Mouse (Mus musculus) intestine, embryonic 15.5 days (tissue): ENCODE measurements at regions not wholly inside any gene's neighbourhood (a gene's known extent, or its start where the extent isn't known, plus 50 kb on each side); places are given as distances from the start of the nearest gene placed in this dataset.

Experiments used
- ATAC-seq: fragments of 200-750 bp; cut with Nextera tagmentation; 2 replicates; pipeline ENCODE4 v1.8.0; 2017; ENCODE audit warnings: moderate TSS enrichment, moderate library complexity
- H3K27ac ChIP-seq: fragments of 300-500 bp; sonication (generic); 2 replicates; pipeline ENCODE4 v1.5.1; 2015; ENCODE audit warnings: mild to moderate bottlenecking, inconsistent platforms
- H3K27me3 ChIP-seq: fragments of 300-500 bp; sonication (generic); replicated peaks from 2 replicates; pipeline ENCODE4 v1.6.1; 2015; ENCODE audit warnings: inconsistent platforms
- H3K36me3 ChIP-seq: fragments of 300-500 bp; sonication (generic); 2 replicates; pipeline ENCODE4 v1.6.1; 2015; ENCODE audit warnings: inconsistent platforms
- H3K4me1 ChIP-seq: fragments of 300-500 bp; sonication (generic); replicated peaks from 2 replicates; pipeline ENCODE4 v1.6.1; 2015; ENCODE audit warnings: inconsistent platforms
- H3K4me2 ChIP-seq: fragments of 300-500 bp; sonication (generic); replicated peaks from 2 replicates; pipeline ENCODE4 v1.6.1; 2015; ENCODE audit warnings: mild to moderate bottlenecking, inconsistent platforms
- H3K4me3 ChIP-seq: fragments of 300-500 bp; sonication (generic); replicated peaks from 2 replicates; pipeline ENCODE4 v1.5.1; 2015; ENCODE audit warnings: inconsistent platforms
- H3K9ac ChIP-seq: fragments of 300-500 bp; sonication (generic); 2 replicates; pipeline ENCODE4 v1.6.1; 2015; ENCODE audit warnings: inconsistent platforms
- H3K9me3 ChIP-seq: fragments of 300-500 bp; sonication (generic); 2 replicates; pipeline ENCODE4 v1.6.1; 2016; ENCODE audit warnings: inconsistent platforms
- WGBS: fragments of 180-500 bp; shearing (Covaris S2); methylation state at CpG from one replicate; pipeline ENCODE4 v1.1.7; 2015; 5-methylcytosine and 5-hydroxymethylcytosine counted together

GRCm38 (mm10) chr4:89049592-89050440, 87.1 kb upstream of the Mtap start:
- H3K27me3 ChIP-seq: no peaks in the 10 kb centered on the region
- no peaks in the 10 kb centered on the region for H3K9me3 ChIP-seq
- no peak overlapping the region for H3K27ac ChIP-seq
- no peak overlapping the region for H3K9ac ChIP-seq
- ATAC-seq: no peak
- H3K4me3 ChIP-seq: no peak overlapping the region
- H3K36me3 ChIP-seq: no peaks in the 10 kb centered on the region
- 64% methylated on average over 7 of the region's 7 CpGs for WGBS
- no peaks in the 10 kb centered on the region for H3K4me1 ChIP-seq
- no peak overlapping the region for H3K4me2 ChIP-seq

GRCm38 (mm10) chr4:89044516-89044915, 92.4 kb upstream of the Mtap start:
- H3K27me3 ChIP-seq: no peaks in the 10 kb centered on the region
- H3K9me3 ChIP-seq: no peaks in the 10 kb centered on the region
- H3K36me3 ChIP-seq: no peaks in the 10 kb centered on the region
- H3K27ac ChIP-seq: no peak overlapping the region
- no peak overlapping the region for H3K9ac ChIP-seq
- no peak overlapping the region for H3K4me2 ChIP-seq
- no peak overlapping the region for H3K4me3 ChIP-seq
- no peak for ATAC-seq
- H3K4me1 ChIP-seq: no peaks in the 10 kb centered on the region

GRCm38 (mm10) chr4:89043982-89044381, 92.9 kb upstream of the Mtap start:
- Histone ChIP-seq H3K27ac (no peak overlapping the region), H3K4me1 (no peaks in the 10 kb centered on the region), H3K9ac (no peak overlapping the region), H3K27me3 (no peaks in the 10 kb centered on the region), H3K4me2 (no peak overlapping the region), H3K36me3 (no peaks in the 10 kb centered on the region), H3K9me3 (no peaks in the 10 kb centered on the region), H3K4me3 (no peak overlapping the region)
- ATAC-seq: no peak
- 53% methylated on average over 1 of the region's 1 CpGs for WGBS

- Histone ChIP-seq H3K4me1 (no peaks in the 10 kb centered on the region), H3K4me2 (no peak overlapping the region), H3K27me3 (no peaks in the 10 kb centered on the region), H3K27ac (no peak overlapping the region), H3K9ac (no peak overlapping the region), H3K9me3 (no peaks in the 10 kb centered on the region), H3K4me3 (no peak overlapping the region), H3K36me3 (no peaks in the 10 kb centered on the region)
- no peak for ATAC-seq
- WGBS: 62% methylated on average over 5 of the region's 5 CpGs
These were observed 96.1 kb upstream of the Mtap start for GRCm38 (mm10) chr4:89040856-89041255.

- 65% methylated on average over 5 of the region's 5 CpGs for WGBS
These were observed 98.0 kb upstream of the Mtap start for GRCm38 (mm10) chr4:89038906-89039305.

GRCm38 (mm10) chr4:89038135-89038534, 98.8 kb upstream of the Mtap start:
- WGBS: 66% methylated on average over 4 of the region's 4 CpGs
- ATAC-seq: no peak
- no peak overlapping the region for H3K4me2 ChIP-seq

More at GRCm38 (mm10) chr4:89038906-89039305, 98.0 kb upstream of the Mtap start:
- no peak for ATAC-seq
- Histone ChIP-seq H3K27me3 (no peaks in the 10 kb centered on the region), H3K4me1 (no peaks in the 10 kb centered on the region), H3K9me3 (no peaks in the 10 kb centered on the region), H3K4me3 (no peak overlapping the region), H3K4me2 (no peak overlapping the region), H3K36me3 (no peaks in the 10 kb centered on the region), H3K9ac (no peak overlapping the region), H3K27ac (no peak overlapping the region)

GRCm38 (mm10) chr4:89034822-89035221, 102.1 kb upstream of the Mtap start:
- Histone ChIP-seq H3K27me3 (no peaks in the 10 kb centered on the region), H3K36me3 (no peaks in the 10 kb centered on the region), H3K4me3 (no peak overlapping the region), H3K4me1 (no peaks in the 10 kb centered on the region), H3K27ac (no peak overlapping the region), H3K9ac (no peak overlapping the region), H3K9me3 (no peaks in the 10 kb centered on the region), H3K4me2 (no peak overlapping the region)
- 79% methylated on average over 2 of the region's 2 CpGs for WGBS
- no peak for ATAC-seq

More at GRCm38 (mm10) chr4:89038135-89038534, 98.8 kb upstream of the Mtap start:
- H3K4me3 ChIP-seq: no peak overlapping the region
- no peak overlapping the region for H3K9ac ChIP-seq
- H3K36me3 ChIP-seq: no peaks in the 10 kb centered on the region
- H3K4me1 ChIP-seq: no peaks in the 10 kb centered on the region
- H3K9me3 ChIP-seq: no peaks in the 10 kb centered on the region
- H3K27ac ChIP-seq: no peak overlapping the region
- no peaks in the 10 kb centered on the region for H3K27me3 ChIP-seq

- no peaks in the 10 kb centered on the region for H3K27me3 ChIP-seq
- H3K4me1 ChIP-seq: no peaks in the 10 kb centered on the region
- no peaks in the 10 kb centered on the region for H3K36me3 ChIP-seq
- H3K4me2 ChIP-seq: no peak overlapping the region
- no peak overlapping the region for H3K27ac ChIP-seq
- no peak overlapping the region for H3K4me3 ChIP-seq
- WGBS: 68% methylated on average over 3 of the region's 3 CpGs
- ATAC-seq: no peak
- no peak overlapping the region for H3K9ac ChIP-seq
- H3K9me3 ChIP-seq: no peaks in the 10 kb centered on the region
These were observed 102.6 kb upstream of the Mtap start for GRCm38 (mm10) chr4:89034299-89034698.

GRCm38 (mm10) chr4:89012681-89013353, 124.1 kb upstream of the Mtap start:
- H3K36me3 ChIP-seq: no peaks in the 10 kb centered on the region
- H3K9ac ChIP-seq: no peak overlapping the region
- ATAC-seq: no peak
- no peaks in the 10 kb centered on the region for H3K9me3 ChIP-seq
- no peak overlapping the region for H3K4me2 ChIP-seq
- no peaks in the 10 kb centered on the region for H3K4me1 ChIP-seq
- 22% methylated on average over 2 of the region's 2 CpGs for WGBS
- no peaks in the 10 kb centered on the region for H3K27me3 ChIP-seq
- H3K4me3 ChIP-seq: no peak overlapping the region
- H3K27ac ChIP-seq: no peak overlapping the region

GRCm38 (mm10) chr4:89008561-89008960, 128.4 kb upstream of the Mtap start:
- Histone ChIP-seq H3K9ac (no peak overlapping the region), H3K4me2 (no peak overlapping the region), H3K27me3 (no peaks in the 10 kb centered on the region), H3K4me1 (no peaks in the 10 kb centered on the region), H3K27ac (no peak overlapping the region), H3K36me3 (no peaks in the 10 kb centered on the region), H3K9me3 (no peaks in the 10 kb centered on the region), H3K4me3 (no peak overlapping the region)
- WGBS: 81% methylated on average over 5 of the region's 5 CpGs
- no peak for ATAC-seq

- no peak for ATAC-seq
- Histone ChIP-seq H3K4me1 (no peaks in the 10 kb centered on the region), H3K36me3 (no peaks in the 10 kb centered on the region), H3K4me3 (no peak overlapping the region), H3K9me3 (no peaks in the 10 kb centered on the region), H3K27me3 (no peaks in the 10 kb centered on the region), H3K27ac (no peak overlapping the region), H3K9ac (no peak overlapping the region), H3K4me2 (no peak overlapping the region)
- 86% methylated on average over 4 of the region's 4 CpGs for WGBS
These were observed 121.5 kb upstream of the Ifne start for GRCm38 (mm10) chr4:89001470-89001869.

GRCm38 (mm10) chr4:89000855-89001254, 120.9 kb upstream of the Ifne start:
- no peak overlapping the region for H3K4me2 ChIP-seq
- no peaks in the 10 kb centered on the region for H3K27me3 ChIP-seq
- no peak for ATAC-seq
- no peaks in the 10 kb centered on the region for H3K9me3 ChIP-seq
- no peak overlapping the region for H3K4me3 ChIP-seq
- H3K36me3 ChIP-seq: no peaks in the 10 kb centered on the region
- no peak overlapping the region for H3K9ac ChIP-seq
- no peaks in the 10 kb centered on the region for H3K4me1 ChIP-seq
- WGBS: 79% methylated on average over 4 of the region's 4 CpGs
- H3K27ac ChIP-seq: no peak overlapping the region

GRCm38 (mm10) chr4:89000200-89000599, 120.2 kb upstream of the Ifne start:
- 83% methylated on average over 6 of the region's 6 CpGs for whole genome bisulfite sequencing
- no peak overlapping the region for H3K27ac ChIP-seq
- no peak overlapping the region for H3K4me2 ChIP-seq
- no peak overlapping the region for H3K4me3 ChIP-seq
- H3K4me1 ChIP-seq: no peaks in the 10 kb centered on the region
- H3K9ac ChIP-seq: no peak overlapping the region
- no peaks in the 10 kb centered on the region for H3K27me3 ChIP-seq
- no peak for ATAC-seq
- H3K9me3 ChIP-seq: no peaks in the 10 kb centered on the region
- no peaks in the 10 kb centered on the region for H3K36me3 ChIP-seq
